Comparison of ENCODE assay signal across 18 mouse cellular contexts in genomic region chr1:191023806-191024205, GRCm38 (mm10). TPM values are rescaled to one million over a fixed set of nuclear protein-coding genes. Genes with fewer than 3 reads are reported as not detected.
"Had no signal": no experiment of that assay in that cellular context is flagged by ENCODE, and none has a peak within 500 bp of the region (broad histone marks: within the 10 kb centered on the region; RNA-seq: fewer than 3 reads in every experiment).

No protein-coding gene starts in this region.

RNA-seq across cellular contexts. Expression of gene Spata45, which starts 12.6 kb away (rescaled TPM):
- total RNA-seq: megakaryocyte, adult 5-6 weeks; megakaryocyte-erythroid progenitor cell, adult 5-6 weeks; neutrophil, adult 5-6 weeks had no signal
- polyA plus RNA-seq: liver, embryonic 16.5 days; lung, embryonic 14.5 days; lung, embryonic 16.5 days; midbrain, embryonic 10.5 days; midbrain, embryonic 12.5 days; midbrain, embryonic 14.5 days; midbrain, embryonic 16.5 days; myocyte; neural tube, embryonic 11.5 days; neural tube, embryonic 14.5 days; spleen, adult 2 months; stomach, embryonic 15.5 days; stomach, postnatal 0 days; thymus, adult 2 months; urinary bladder, adult 2 months had no signal

RNA-seq across cellular contexts. Expression of gene Vash2, which starts 44.7 kb away (rescaled TPM):
- total RNA-seq: megakaryocyte-erythroid progenitor cell, adult 5-6 weeks had no signal
